Mouse (Mus musculus): ENCODE measurements at regions not wholly inside any gene's neighbourhood (a gene's known extent, or its start where the extent isn't known, plus 50 kb on each side); places are given as distances from the start of the nearest gene placed in this dataset.
A peak's percentile ranks its signal among the peaks of the same experiment; 100 is the strongest.
"Not testable (repeated sequence)": the region's sequence is repeated elsewhere in the genome, so short reads cannot be mapped to it uniquely, and the experiment has no call there.

- H3K4me2 ChIP-seq (ENCODE audit: low read depth, low read length) = no peak overlapping the region
- 91% methylated on average over 1 of the region's 1 CpGs for WGBS
- H3K27me3 ChIP-seq (ENCODE audit: control insufficient read depth, insufficient read depth, low read length) = no peaks in the 10 kb centered on the region
- H3K4me3 ChIP-seq (ENCODE audit: low read depth, low read length) = no peak overlapping the region
- H3K4me1 ChIP-seq (ENCODE audit: control insufficient read depth, insufficient read depth, low read length) = no peaks in the 10 kb centered on the region
- no peak overlapping the region for H3K27ac ChIP-seq (ENCODE audit: low read depth, low read length)
- H3K9me3 ChIP-seq (ENCODE audit: control insufficient read depth, low read length) = no peaks in the 10 kb centered on the region; the same call in 1 of the 2 replicates
- H3K36me3 ChIP-seq (ENCODE audit: control insufficient read depth, insufficient read depth, low read length) = no peaks in the 10 kb centered on the region
- no peak for ATAC-seq (ENCODE audit: low read depth)
- no peak overlapping the region for H3K9ac ChIP-seq (replicated peaks; ENCODE audit: low read depth, low read length)
Observed at GRCm38 (mm10) chr12:16354711-16355110, 256.1 kb downstream of the Lpin1 start.

- no peak overlapping the region for H3K27ac ChIP-seq (ENCODE audit: low read depth, low read length)
- H3K4me2 ChIP-seq (ENCODE audit: low read depth, low read length) = no peak overlapping the region
- H3K36me3 ChIP-seq (ENCODE audit: control insufficient read depth, insufficient read depth, low read length) = no peaks in the 10 kb centered on the region
- H3K4me1 ChIP-seq (ENCODE audit: control insufficient read depth, insufficient read depth, low read length) = no peaks in the 10 kb centered on the region
- no peak overlapping the region for H3K9ac ChIP-seq (replicated peaks; ENCODE audit: low read depth, low read length)
- H3K4me3 ChIP-seq (ENCODE audit: low read depth, low read length) = no peak overlapping the region
- H3K9me3 ChIP-seq (ENCODE audit: control insufficient read depth, low read length) = no peaks in the 10 kb centered on the region; the same call in 1 of the 2 replicates
- H3K27me3 ChIP-seq (ENCODE audit: control insufficient read depth, insufficient read depth, low read length) = no peaks in the 10 kb centered on the region
- no peak for ATAC-seq (ENCODE audit: low read depth)
Observed at GRCm38 (mm10) chr12:16351751-16352150, 259.0 kb downstream of the Lpin1 start.

DNA sequence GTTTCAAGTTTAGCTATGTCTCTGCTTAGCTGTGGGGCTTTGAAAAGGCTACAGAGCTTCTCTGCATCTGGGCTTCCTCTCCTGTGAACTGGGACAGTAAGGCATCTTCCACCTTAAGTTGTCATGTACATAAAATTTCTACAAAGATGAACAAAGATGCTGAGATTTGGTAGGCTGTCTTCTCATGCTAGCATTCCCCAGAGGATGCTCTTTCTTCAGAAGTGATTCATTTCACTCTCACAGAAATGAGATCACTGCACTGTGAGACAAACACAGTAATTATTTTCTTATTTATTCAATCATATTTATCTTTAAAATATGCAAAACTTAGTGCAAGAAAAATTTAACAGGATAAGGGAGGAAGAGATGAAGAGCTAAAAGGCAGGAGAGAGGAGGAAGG lies 261.5 kb downstream of the Lpin1 start:
- Histone ChIP-seq H3K9me3 (ENCODE audit: control insufficient read depth, low read length) (no peaks in the 10 kb centered on the region; the same call in 1 of the 2 replicates), H3K4me2 (ENCODE audit: low read depth, low read length) (no peak overlapping the region), H3K4me1 (ENCODE audit: control insufficient read depth, insufficient read depth, low read length) (no peaks in the 10 kb centered on the region), H3K27me3 (ENCODE audit: control insufficient read depth, insufficient read depth, low read length) (no peaks in the 10 kb centered on the region), H3K9ac (replicated peaks; ENCODE audit: low read depth, low read length) (no peak overlapping the region), H3K36me3 (ENCODE audit: control insufficient read depth, insufficient read depth, low read length) (no peaks in the 10 kb centered on the region), H3K4me3 (ENCODE audit: low read depth, low read length) (no peak overlapping the region), H3K27ac (ENCODE audit: low read depth, low read length) (no peak overlapping the region)
- ATAC-seq (ENCODE audit: low read depth) = no peak

DNA sequence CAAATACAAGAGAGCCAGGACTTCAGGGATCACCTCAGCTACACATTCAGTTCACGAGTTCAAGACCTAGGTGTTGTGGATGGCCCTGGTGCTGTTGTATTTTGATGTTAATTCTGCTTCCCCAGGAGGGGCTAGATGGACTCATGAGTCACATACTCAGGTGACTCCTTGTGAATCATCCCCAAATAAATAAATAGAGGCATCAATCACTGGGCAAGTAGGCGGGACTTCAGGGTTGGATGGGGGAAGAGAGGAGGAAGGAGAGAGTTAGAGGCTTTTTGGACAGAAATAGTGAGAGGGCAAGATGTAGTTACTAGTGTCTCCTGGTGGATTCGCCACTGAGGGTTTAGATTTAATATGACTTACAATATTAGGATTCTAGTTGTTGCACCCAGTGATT lies 266.7 kb downstream of the Lpin1 start:
- Histone ChIP-seq H3K9me3 (ENCODE audit: control insufficient read depth, low read length) (no peaks in the 10 kb centered on the region), H3K27ac (ENCODE audit: low read depth, low read length) (no peak overlapping the region), H3K36me3 (ENCODE audit: control insufficient read depth, insufficient read depth, low read length) (no peaks in the 10 kb centered on the region), H3K4me2 (ENCODE audit: low read depth, low read length) (no peak overlapping the region), H3K27me3 (ENCODE audit: control insufficient read depth, insufficient read depth, low read length) (no peaks in the 10 kb centered on the region), H3K4me1 (ENCODE audit: control insufficient read depth, insufficient read depth, low read length) (no peaks in the 10 kb centered on the region), H3K4me3 (ENCODE audit: low read depth, low read length) (no peak overlapping the region), H3K9ac (replicated peaks; ENCODE audit: low read depth, low read length) (no peak overlapping the region)
- 76% methylated on average over 3 of the region's 3 CpGs for WGBS
- ATAC-seq (ENCODE audit: low read depth) = no peak

GRCm38 (mm10) chr12:16342030-16342429 lies 268.7 kb downstream of the Lpin1 start:
- H3K4me1 ChIP-seq (ENCODE audit: control insufficient read depth, insufficient read depth, low read length); H3K9me3 ChIP-seq (ENCODE audit: control insufficient read depth, low read length); H3K9ac ChIP-seq (replicated peaks; ENCODE audit: low read depth, low read length); H3K4me3 ChIP-seq (ENCODE audit: low read depth, low read length); H3K4me2 ChIP-seq (ENCODE audit: low read depth, low read length); H3K36me3 ChIP-seq (ENCODE audit: control insufficient read depth, insufficient read depth, low read length); H3K27ac ChIP-seq (ENCODE audit: low read depth, low read length); H3K27me3 ChIP-seq (ENCODE audit: control insufficient read depth, insufficient read depth, low read length); ATAC-seq (ENCODE audit: low read depth): not testable (repeated sequence)
- WGBS = 43% methylated on average over 2 of the region's 2 CpGs

DNA sequence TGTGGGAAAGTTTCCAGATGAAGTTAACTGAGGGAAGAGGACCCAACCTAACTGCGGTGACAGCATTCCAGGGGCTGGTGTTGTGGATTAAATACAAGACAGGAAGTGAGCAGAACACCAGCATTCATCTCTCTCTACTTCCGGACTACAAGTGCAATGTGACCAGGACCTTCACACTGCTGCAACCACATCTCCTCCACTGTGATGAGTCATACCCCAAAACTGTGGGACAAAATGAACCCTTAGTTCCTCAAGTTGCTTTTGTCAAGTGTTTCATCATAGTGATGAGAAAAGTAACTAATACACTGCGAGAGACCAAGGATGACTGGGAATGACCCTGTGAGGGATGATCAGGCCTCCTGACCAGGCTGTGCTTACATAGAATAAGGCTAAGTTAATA lies 279.3 kb downstream of the Lpin1 start:
- no peaks in the 10 kb centered on the region for H3K9me3 ChIP-seq (ENCODE audit: control insufficient read depth, low read length)
- WGBS = 94% methylated on average over 3 of the region's 3 CpGs
- no peak overlapping the region for H3K9ac ChIP-seq (replicated peaks; ENCODE audit: low read depth, low read length)
- H3K4me1 ChIP-seq (ENCODE audit: control insufficient read depth, insufficient read depth, low read length) = no peaks in the 10 kb centered on the region
- no peaks in the 10 kb centered on the region for H3K27me3 ChIP-seq (ENCODE audit: control insufficient read depth, insufficient read depth, low read length)
- ATAC-seq (ENCODE audit: low read depth) = no peak
- H3K4me3 ChIP-seq (ENCODE audit: low read depth, low read length) = no peak overlapping the region
- H3K4me2 ChIP-seq (ENCODE audit: low read depth, low read length) = no peak overlapping the region
- H3K27ac ChIP-seq (ENCODE audit: low read depth, low read length) = no peak overlapping the region
- no peaks in the 10 kb centered on the region for H3K36me3 ChIP-seq (ENCODE audit: control insufficient read depth, insufficient read depth, low read length)

GRCm38 (mm10) chr12:16329129-16329528 lies 281.6 kb downstream of the Lpin1 start:
- Histone ChIP-seq H3K4me2 (ENCODE audit: low read depth, low read length) (no peak overlapping the region), H3K9ac (replicated peaks; ENCODE audit: low read depth, low read length) (no peak overlapping the region), H3K36me3 (ENCODE audit: control insufficient read depth, insufficient read depth, low read length) (no peaks in the 10 kb centered on the region), H3K27me3 (ENCODE audit: control insufficient read depth, insufficient read depth, low read length) (no peaks in the 10 kb centered on the region), H3K9me3 (ENCODE audit: control insufficient read depth, low read length) (no peaks in the 10 kb centered on the region), H3K4me1 (ENCODE audit: control insufficient read depth, insufficient read depth, low read length) (no peaks in the 10 kb centered on the region), H3K27ac (ENCODE audit: low read depth, low read length) (no peak overlapping the region), H3K4me3 (ENCODE audit: low read depth, low read length) (no peak overlapping the region)
- WGBS = 51% methylated on average over 2 of the region's 2 CpGs
- no peak for ATAC-seq (ENCODE audit: low read depth)

- H3K36me3 ChIP-seq (ENCODE audit: control insufficient read depth, insufficient read depth, low read length) = no peaks in the 10 kb centered on the region
- no peaks in the 10 kb centered on the region for H3K9me3 ChIP-seq (ENCODE audit: control insufficient read depth, low read length)
- ATAC-seq (ENCODE audit: low read depth) = peak; percentile 60; the same call in 1 of the 2 replicates
- no peaks in the 10 kb centered on the region for H3K4me1 ChIP-seq (ENCODE audit: control insufficient read depth, insufficient read depth, low read length)
- H3K27ac ChIP-seq (ENCODE audit: low read depth, low read length) = 0 out of 2 replicates have a peak overlapping the region, but pooled peaks have one; percentile 45
- no peaks in the 10 kb centered on the region for H3K27me3 ChIP-seq (ENCODE audit: control insufficient read depth, insufficient read depth, low read length)
- no peak overlapping the region for H3K4me2 ChIP-seq (ENCODE audit: low read depth, low read length)
- WGBS = 49% methylated on average over 9 of the region's 9 CpGs
- H3K4me3 ChIP-seq (ENCODE audit: low read depth, low read length) = no peak overlapping the region
- no peak overlapping the region for H3K9ac ChIP-seq (replicated peaks; ENCODE audit: low read depth, low read length)
Observed at GRCm38 (mm10) chr12:16320536-16321402, 290.0 kb downstream of the Lpin1 start.

DNA sequence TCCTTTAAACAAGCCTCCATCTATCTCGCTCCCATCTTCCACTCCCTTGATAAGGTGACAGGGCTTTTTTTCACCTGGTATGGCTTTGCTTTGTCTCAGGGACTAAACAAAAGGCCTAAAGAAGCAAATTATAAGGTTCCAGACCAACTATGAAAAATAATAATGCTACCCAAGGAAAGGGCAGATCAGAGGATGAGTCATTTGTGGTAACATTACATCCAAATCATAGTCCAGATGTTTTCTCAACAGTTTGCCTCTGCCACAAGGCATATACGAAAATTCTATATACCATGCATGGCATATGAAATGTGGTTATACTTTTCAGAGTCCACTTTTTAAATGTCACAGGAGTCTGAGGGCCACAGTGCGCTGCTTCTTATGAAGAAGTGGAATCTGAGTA lies 302.7 kb downstream of the Lpin1 start:
- no peak for ATAC-seq (ENCODE audit: low read depth)
- 95% methylated on average over 3 of the region's 3 CpGs for WGBS

More for the DNA sequence above, 302.7 kb downstream of the Lpin1 start:
- H3K36me3 ChIP-seq (ENCODE audit: control insufficient read depth, insufficient read depth, low read length) = no peaks in the 10 kb centered on the region
- H3K9me3 ChIP-seq (ENCODE audit: control insufficient read depth, low read length) = no peaks in the 10 kb centered on the region
- no peaks in the 10 kb centered on the region for H3K27me3 ChIP-seq (ENCODE audit: control insufficient read depth, insufficient read depth, low read length)
- H3K4me2 ChIP-seq (ENCODE audit: low read depth, low read length) = no peak overlapping the region
- no peak overlapping the region for H3K4me3 ChIP-seq (ENCODE audit: low read depth, low read length)
- no peak overlapping the region for H3K27ac ChIP-seq (ENCODE audit: low read depth, low read length)
- no peak overlapping the region for H3K9ac ChIP-seq (replicated peaks; ENCODE audit: low read depth, low read length)
- no peaks in the 10 kb centered on the region for H3K4me1 ChIP-seq (ENCODE audit: control insufficient read depth, insufficient read depth, low read length)

All from neural tube, embryonic 14.5 days (tissue).